Mouse (Mus musculus): ENCODE data around the gene Ngef. TPM values are rescaled to one million over a fixed set of nuclear protein-coding genes. Genes with fewer than 3 reads are reported as not detected.
"Not testable (repeated sequence)": the region's sequence is repeated elsewhere in the genome, so short reads cannot be mapped to it uniquely, and the experiment has no call there.

The Ngef gene
- total and polyA plus RNA-seq, 3 experiments = not detected

GRCm38 (mm10) chr1:87468321-87468720 lies 105.3 kb downstream of the Ngef start:
- DNase-seq (ENCODE audit: low read depth, low spot score) = peak; percentile 52
- no peak overlapping the region for H3K9ac ChIP-seq (ENCODE audit: control insufficient read depth, low read depth, low read length, poor library complexity, severe bottlenecking)
- H3K27ac ChIP-seq (ENCODE audit: control insufficient read depth, low read depth, low read length) = no peak overlapping the region
- H3K36me3 ChIP-seq (ENCODE audit: control insufficient read depth in 1 of 2, insufficient read depth in 2 of 2, low read length in 2 of 2) = no peaks in the 10 kb centered on the region
- peaks cover 0 to under 1% of the 10 kb centered on the region in 2 experiments; a peak in 2 of 4 replicates for H3K27me3 ChIP-seq (ENCODE audit: control insufficient read depth in 1 of 2, insufficient read depth in 2 of 2, low read length in 2 of 2)
- TF ChIP-seq SMC3 (IDR thresholded peaks at IDR 0.05; ENCODE audit: low read depth, low read length) = peak; percentile 83
- TF ChIP-seq POLR2A (IDR thresholded peaks at IDR 0.05; ENCODE audit: control insufficient read depth in 1 of 2, insufficient read depth in 1 of 2, low read depth in 1 of 2, low read length in 2 of 2, poor library complexity in 1 of 2) = no peak
- TF ChIP-seq ZC3H11A (IDR thresholded peaks at IDR 0.05; ENCODE audit: low read depth, low read length) = peak; percentile 67
- TF ChIP-seq TAL1 (IDR thresholded peaks at IDR 0.05; ENCODE audit: low read length) = no peak
- TF ChIP-seq ZNF384 (IDR thresholded peaks at IDR 0.05; ENCODE audit: low read depth, low read length) = peak; percentile 63
- TF ChIP-seq RAD21 (IDR thresholded peaks at IDR 0.05; ENCODE audit: low read depth, low read length) = peak; percentile 73
- TF ChIP-seq CTCF (IDR thresholded peaks at IDR 0.05 in 2 of 3, conservative IDR thresholded peaks at IDR 0.05 in 1 of 3; ENCODE audit: control insufficient read depth in 1 of 3, insufficient read depth in 1 of 3, low read depth in 2 of 3, low read length in 3 of 3, poor library complexity in 1 of 3, severe bottlenecking in 1 of 3) = peak in 2 of 3 experiments; percentile 12 to 66; a peak in 3 of 6 replicates
- H3K79me2 ChIP-seq (ENCODE audit: control insufficient read depth, insufficient read depth, low read length, poor library complexity) = no peaks in the 10 kb centered on the region
- no peaks in the 10 kb centered on the region for H3K4me1 ChIP-seq (ENCODE audit: control insufficient read depth in 1 of 2, insufficient read depth in 2 of 2, low read length in 2 of 2)
- H3K9me3 ChIP-seq (replicated peaks; ENCODE audit: insufficient read depth, low read length) = no peaks in the 10 kb centered on the region
- no peak overlapping the region for H3K4me3 ChIP-seq (ENCODE audit: control insufficient read depth in 1 of 2, insufficient read depth in 1 of 2, low read depth in 2 of 2, low read length in 2 of 2)

- Histone ChIP-seq H3K4me1 (ENCODE audit: control insufficient read depth in 1 of 2, insufficient read depth in 2 of 2, low read length in 2 of 2) (no peaks in the 10 kb centered on the region), H3K9me3 (replicated peaks; ENCODE audit: insufficient read depth, low read length) (no peaks in the 10 kb centered on the region), H3K27ac (ENCODE audit: control insufficient read depth, low read depth, low read length) (no peak overlapping the region), H3K27me3 (ENCODE audit: control insufficient read depth in 1 of 2, insufficient read depth in 2 of 2, low read length in 2 of 2) (no peaks in the 10 kb centered on the region), H3K79me2 (ENCODE audit: control insufficient read depth, insufficient read depth, low read length, poor library complexity) (no peaks in the 10 kb centered on the region), H3K36me3 (ENCODE audit: control insufficient read depth in 1 of 2, insufficient read depth in 2 of 2, low read length in 2 of 2) (no peaks in the 10 kb centered on the region), H3K9ac (ENCODE audit: control insufficient read depth, low read depth, low read length, poor library complexity, severe bottlenecking) (no peak overlapping the region), H3K4me3 (ENCODE audit: control insufficient read depth in 1 of 2, insufficient read depth in 1 of 2, low read depth in 2 of 2, low read length in 2 of 2) (no peak overlapping the region)
- TF ChIP-seq MAX (IDR thresholded peaks at IDR 0.05; ENCODE audit: low read length) = no peak
- no peak for TF ChIP-seq MAZ (IDR thresholded peaks at IDR 0.05; ENCODE audit: low read depth, low read length)
- TF ChIP-seq MXI1 (IDR thresholded peaks at IDR 0.05; ENCODE audit: low read depth, low read length) = no peak
- no peak for TF ChIP-seq UBTF (IDR thresholded peaks at IDR 0.05; ENCODE audit: borderline replicate concordance, insufficient read depth, low read depth, low read length)
- no peak for TF ChIP-seq CHD1 (IDR thresholded peaks at IDR 0.05; ENCODE audit: low read depth, low read length)
- TF ChIP-seq USF1 (IDR thresholded peaks at IDR 0.05; ENCODE audit: low read depth, low read length) = no peak
- no peak for TF ChIP-seq CHD2 (IDR thresholded peaks at IDR 0.05; ENCODE audit: low read length)
- TF ChIP-seq MYC (IDR thresholded peaks at IDR 0.05; ENCODE audit: low read depth, low read length) = no peak
- no peak for TF ChIP-seq NRF1 (IDR thresholded peaks at IDR 0.05; ENCODE audit: insufficient read depth, low read depth, low read length, poor library complexity, severe bottlenecking)
- no peak for TF ChIP-seq POLR2A (IDR thresholded peaks at IDR 0.05; ENCODE audit: control insufficient read depth in 1 of 2, insufficient read depth in 1 of 2, low read depth in 1 of 2, low read length in 2 of 2, poor library complexity in 1 of 2)
- no peak for TF ChIP-seq NELFE (IDR thresholded peaks at IDR 0.05; ENCODE audit: low read depth, low read length)
- no peak for TF ChIP-seq ZNF384 (IDR thresholded peaks at IDR 0.05; ENCODE audit: low read depth, low read length)
- TF ChIP-seq SMC3 (IDR thresholded peaks at IDR 0.05; ENCODE audit: low read depth, low read length) = no peak
- TF ChIP-seq ZKSCAN1 (IDR thresholded peaks at IDR 0.05; ENCODE audit: low read depth, low read length) = no peak
- TF ChIP-seq TAL1 (IDR thresholded peaks at IDR 0.05; ENCODE audit: low read length) = no peak
- peak; percentile 12 for DNase-seq (ENCODE audit: low read depth, low spot score)
These were observed 106.2 kb downstream of the Ngef start for GRCm38 (mm10) chr1:87467469-87467868.

GRCm38 (mm10) chr1:87459856-87460255 lies 113.8 kb downstream of the Ngef start:
- H3K27ac ChIP-seq (ENCODE audit: control insufficient read depth, low read depth, low read length); H3K36me3 ChIP-seq (ENCODE audit: control insufficient read depth in 1 of 2, insufficient read depth in 2 of 2, low read length in 2 of 2); H3K9ac ChIP-seq (ENCODE audit: control insufficient read depth, low read depth, low read length, poor library complexity, severe bottlenecking); H3K79me2 ChIP-seq (ENCODE audit: control insufficient read depth, insufficient read depth, low read length, poor library complexity); H3K4me3 ChIP-seq (ENCODE audit: control insufficient read depth in 1 of 2, insufficient read depth in 1 of 2, low read depth in 2 of 2, low read length in 2 of 2); DNase-seq (ENCODE audit: low read depth, low spot score); H3K27me3 ChIP-seq (ENCODE audit: control insufficient read depth in 1 of 2, insufficient read depth in 2 of 2, low read length in 2 of 2); H3K4me1 ChIP-seq (ENCODE audit: control insufficient read depth in 1 of 2, insufficient read depth in 2 of 2, low read length in 2 of 2); H3K9me3 ChIP-seq (replicated peaks; ENCODE audit: insufficient read depth, low read length): not testable (repeated sequence)

Measured in MEL (cell line).